Mouse (Mus musculus): ENCODE results near the gene Spsb1.

Spsb1 gene

DNA sequence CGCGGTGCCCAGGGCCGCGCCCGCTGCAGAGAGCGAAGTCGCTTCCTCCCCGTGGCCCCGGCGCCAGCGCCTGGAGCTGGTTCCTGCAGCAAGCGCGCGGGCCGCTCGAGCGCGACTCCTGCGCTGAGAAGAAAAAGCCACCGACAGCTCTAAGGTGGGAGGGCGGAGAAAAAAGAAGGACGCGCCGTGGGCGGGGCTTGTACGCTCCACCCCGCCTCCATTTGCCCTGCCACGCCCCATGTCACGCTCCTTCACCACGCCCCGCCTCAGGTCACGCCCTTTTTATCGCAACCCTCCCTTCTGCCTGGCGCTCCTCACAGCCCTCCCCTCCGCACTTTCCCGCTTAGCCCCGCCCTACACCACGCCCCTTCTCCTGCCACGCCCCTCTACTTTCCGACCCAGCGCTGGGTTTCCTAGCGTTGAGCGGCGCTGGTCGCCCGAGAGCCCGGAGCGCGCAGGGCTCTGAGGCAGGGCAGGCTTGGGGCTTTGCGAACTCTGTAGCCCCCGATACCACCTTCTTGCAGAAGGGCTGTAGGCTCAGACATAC is at the start of gene Spsb1:
Spsb1 (minus strand) TSS at position 151 of the 547 bp plus-strand sequence.
- DNase-seq, result peak; percentile 98 to 100

GRCm38 (mm10) chr4:150003641-150004040 is 48.8 kb upstream of the Spsb1 start:
- no peak for DNase-seq

DNA sequence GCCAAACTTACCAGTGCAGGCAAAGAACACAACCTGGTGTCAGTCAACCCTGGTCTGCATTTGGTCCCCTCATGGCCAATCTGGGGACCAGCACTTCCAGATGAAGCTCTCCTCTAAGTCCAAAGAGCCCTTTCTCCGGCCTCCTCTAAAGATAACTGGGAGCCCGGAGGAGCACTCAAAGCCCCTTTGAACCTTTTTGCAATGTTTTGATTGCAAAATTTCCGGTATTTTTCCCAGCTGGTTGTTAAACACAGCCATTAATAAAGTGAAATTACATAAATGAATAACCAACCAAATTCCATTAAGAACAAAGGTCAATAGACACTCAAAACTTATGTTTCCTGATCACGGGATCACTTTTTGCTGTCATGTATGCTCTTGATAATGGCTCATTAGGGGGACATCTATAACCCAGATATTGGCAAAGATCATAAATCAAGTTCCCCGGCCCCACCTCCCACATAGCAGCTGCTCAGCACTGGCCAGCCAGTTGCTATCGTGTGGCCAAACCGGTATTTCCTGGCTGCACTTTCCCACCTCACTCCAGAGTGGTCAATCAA is 48.3 kb upstream of the Spsb1 start:
- no peak for DNase-seq

DNA sequence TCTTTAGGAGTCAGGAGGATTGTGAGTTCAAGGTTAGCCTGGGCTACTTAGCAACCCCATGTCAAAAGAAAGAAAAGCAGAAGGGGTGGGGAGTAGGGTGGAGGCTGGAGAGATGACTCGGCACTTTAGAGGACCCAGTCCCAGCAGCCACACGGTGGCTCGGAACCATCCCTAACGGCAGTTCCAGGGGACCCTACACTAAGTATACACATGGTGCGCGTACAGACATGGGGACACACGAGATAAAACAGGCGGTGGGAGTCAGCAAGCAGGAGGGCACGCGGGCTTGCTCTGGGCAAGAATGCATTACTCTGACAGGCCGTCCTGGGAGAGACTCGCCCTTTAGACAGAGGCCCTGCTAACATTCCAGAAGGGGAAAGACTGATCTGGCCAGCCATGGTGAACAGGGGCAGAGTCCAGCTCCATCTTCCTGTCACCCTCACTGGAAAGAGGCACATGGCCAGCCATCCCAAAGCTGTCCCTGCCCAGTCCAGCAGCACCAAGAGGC is 47.2 kb upstream of the Spsb1 start:
- DNase-seq, result no peak

GRCm38 (mm10) chr4:150001221-150001860 is 46.5 kb upstream of the Spsb1 start:
- DNase-seq, result no peak

GRCm38 (mm10) chr4:149999931-150000555 is 45.2 kb upstream of the Spsb1 start:
- DNase-seq, result no peak

- DNase-seq, result no peak
Observed at GRCm38 (mm10) chr4:149999510-149999900, 44.7 kb upstream of the Spsb1 start.

- no peak for DNase-seq
Observed at GRCm38 (mm10) chr4:149998786-149999509, 44.1 kb upstream of the Spsb1 start.

GRCm38 (mm10) chr4:149997999-149998398 is 43.2 kb upstream of the Spsb1 start:
- DNase-seq, result no peak

DNA sequence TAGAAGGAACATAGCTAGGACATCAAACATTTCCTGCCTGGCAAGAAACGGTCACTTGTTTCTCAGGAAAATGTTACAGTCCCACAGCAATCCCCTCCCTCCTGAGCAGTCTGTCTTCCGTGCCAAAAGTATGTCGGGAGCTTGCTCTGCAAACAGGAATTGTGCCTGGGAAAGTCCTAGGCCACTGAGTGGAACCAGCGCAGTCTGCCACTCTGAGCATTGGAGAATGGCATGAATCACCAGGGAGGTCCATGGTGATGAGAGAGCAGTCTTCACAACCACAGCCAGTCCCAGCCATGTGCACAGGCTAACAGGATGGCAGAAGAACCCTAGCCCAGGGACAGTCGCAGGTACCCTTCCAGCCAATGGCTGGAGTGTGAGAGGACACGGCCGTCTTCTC is 41.6 kb upstream of the Spsb1 start:
- no peak for DNase-seq

DNA sequence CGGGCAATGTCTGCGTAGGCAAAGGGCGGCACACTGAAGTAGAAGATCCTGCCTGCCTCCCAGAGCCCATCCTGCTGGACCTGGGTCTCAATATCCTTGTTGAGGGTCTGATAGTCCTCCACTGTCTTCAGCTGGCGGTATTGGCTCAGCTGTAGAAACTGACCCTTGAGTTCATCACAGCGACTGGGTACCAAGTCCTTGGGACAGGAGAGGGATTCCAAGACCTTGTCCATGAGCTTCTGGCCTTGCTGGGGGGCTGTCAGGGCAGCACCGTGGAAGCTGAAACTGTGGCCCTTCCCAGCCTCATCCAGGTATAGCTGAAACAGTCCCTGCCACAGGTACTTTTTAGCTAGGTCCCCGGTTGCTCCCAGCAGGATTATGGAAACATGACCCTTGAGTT is 41.1 kb upstream of the Spsb1 start:
- DNase-seq, result no peak

DNA sequence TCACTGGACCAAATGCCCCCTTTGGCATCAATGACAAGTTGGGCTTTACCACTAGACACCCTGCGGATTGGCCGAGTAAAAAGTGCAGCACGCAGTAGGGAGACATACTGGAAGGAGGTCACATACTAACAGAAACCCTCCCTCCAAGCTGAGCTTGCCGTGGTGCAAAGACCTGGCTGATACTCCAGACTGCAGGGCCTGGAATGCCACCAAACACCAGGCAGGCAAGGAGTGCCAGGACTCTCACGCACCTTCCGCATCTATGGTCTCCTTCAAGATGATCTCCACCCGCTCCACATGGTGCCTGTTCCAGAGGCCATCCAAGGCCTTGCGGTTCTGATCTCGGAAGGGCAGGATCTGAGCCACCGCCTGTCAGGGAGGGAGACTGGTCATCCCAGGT is 39.4 kb upstream of the Spsb1 start:
- no peak for DNase-seq

DNA sequence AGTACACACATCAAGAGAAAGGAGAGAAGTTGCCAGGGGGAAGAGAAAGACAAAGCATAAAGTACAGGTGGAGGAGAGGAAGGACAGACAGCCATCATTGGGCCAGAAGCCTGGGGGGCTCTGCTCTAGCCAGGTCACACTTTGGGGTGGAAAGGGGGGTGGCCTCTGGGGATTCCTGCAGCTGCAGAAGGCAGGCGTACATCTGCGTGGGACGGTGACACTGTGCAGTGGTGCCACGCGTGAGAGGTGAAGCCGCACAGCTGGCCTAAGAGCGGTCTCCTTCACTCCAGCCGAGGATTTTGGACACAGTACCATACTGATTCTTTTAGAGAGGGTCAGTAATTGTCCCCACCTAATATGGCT is 37.8 kb upstream of the Spsb1 start:
- DNase-seq, result no peak

DNA sequence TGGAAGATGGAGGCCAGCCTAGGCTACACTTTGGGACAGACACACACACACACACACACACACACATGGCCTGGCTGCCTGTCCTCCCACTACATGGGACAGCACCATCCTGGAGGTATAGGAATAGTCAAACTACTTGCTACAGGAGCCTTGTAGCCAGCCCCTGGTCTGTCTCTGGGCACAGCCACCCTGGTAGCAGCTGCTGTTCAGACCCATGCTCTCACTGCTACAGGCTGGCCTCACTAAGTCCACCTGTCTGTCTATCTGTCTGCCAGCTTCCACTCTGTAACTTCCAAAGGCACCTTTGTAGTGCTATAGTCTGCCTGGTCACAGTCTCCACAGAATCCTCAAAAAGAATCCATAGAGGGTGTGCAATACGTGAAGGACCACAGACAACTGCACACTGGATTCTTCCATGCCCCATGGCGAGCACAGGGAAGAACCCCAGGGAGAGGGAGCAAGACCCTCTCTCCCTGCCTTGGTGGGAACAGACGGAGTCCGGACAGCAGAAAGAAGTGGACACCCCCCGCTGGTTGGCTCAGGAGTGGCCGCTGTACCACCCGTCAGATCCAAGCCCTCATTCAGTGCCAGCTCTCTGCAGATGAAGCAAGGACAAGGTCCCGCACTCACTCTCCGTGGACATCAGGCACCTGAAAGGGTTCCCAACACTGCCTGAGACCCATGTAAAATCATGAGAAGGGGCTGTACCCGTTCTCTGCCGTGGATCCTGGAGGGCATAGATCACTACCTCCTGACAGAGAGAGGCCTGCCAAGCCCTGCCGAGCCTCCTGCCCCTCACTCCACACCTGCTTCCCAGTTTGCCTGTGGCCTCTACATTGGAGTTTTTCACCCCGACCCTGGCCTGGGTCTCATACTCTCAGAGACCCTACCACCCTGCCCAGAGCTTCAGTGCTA is 37.2 kb upstream of the Spsb1 start:
- DNase-seq, result no peak

- DNase-seq, result no peak
Observed at GRCm38 (mm10) chr4:149990954-149991633, 36.3 kb upstream of the Spsb1 start.

DNA sequence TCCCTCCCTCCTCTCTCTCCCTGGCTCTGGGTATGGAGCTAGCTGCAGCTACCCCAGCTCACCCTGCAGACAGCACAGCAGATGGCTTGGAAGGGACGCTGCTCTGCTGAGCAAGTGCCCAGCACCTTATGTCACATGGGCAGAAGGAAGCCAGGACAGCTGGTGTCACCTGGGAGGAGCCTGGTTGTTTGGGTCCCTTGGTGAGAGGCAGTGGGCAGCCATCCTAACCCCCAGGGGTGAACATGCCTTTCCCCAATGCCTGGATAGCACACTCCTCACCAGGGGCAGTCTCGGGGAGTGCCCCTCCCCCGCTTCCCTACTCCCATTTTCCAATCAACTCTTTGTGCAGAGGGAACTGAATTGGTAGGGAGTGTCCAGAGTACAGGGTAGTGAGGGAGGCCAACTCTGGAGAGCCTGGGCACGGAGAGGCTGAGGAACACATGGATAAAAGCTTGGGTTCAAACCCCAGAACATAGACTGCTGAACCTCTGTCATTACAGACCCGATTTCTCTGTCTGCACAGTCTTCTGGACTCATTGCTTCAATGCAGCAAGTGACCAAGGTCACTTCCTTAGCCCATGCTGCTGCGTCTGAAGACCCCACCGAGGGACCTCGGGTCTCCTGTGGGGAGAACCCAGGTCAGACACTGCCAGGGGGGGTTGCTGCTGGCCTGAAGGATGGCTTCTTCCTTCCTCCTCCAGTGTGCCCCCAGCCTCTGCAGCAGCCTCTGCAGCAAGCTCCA is 35.5 kb upstream of the Spsb1 start:
- DNase-seq, result no peak

DNA sequence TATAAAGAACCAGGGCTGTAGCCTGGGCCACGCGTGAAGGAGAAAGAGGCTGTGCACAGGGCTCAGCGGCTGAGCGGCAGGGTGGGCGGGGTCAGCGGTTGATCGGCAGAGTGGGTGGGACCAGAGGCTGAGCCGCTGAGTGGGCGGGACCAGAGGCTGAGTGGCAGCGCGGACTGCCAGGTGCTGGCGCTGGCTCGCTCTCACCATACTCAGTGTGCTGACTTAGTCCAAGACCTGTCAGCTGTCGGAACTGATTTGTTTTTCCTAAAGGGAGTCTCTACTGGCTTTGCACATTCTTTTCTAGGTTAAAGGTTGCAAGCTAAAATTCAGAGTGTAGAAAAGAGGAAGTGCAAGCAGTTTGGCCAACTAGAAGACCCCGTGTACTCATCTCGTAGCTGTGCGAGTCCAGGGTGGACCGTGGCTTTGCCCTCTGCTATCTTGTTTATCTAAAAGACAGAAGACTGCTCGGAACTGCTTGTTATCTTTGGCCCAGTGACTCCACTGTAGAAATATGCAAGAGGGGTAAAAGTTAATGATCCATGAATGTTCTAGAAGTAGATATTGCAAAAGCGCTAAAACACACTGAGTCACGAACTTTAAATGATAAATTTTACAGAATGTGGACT is 34.2 kb upstream of the Spsb1 start:
- DNase-seq, result peak; percentile 82 to 91

- no peak for DNase-seq
Observed at GRCm38 (mm10) chr4:149988301-149988700, 33.5 kb upstream of the Spsb1 start.

DNA sequence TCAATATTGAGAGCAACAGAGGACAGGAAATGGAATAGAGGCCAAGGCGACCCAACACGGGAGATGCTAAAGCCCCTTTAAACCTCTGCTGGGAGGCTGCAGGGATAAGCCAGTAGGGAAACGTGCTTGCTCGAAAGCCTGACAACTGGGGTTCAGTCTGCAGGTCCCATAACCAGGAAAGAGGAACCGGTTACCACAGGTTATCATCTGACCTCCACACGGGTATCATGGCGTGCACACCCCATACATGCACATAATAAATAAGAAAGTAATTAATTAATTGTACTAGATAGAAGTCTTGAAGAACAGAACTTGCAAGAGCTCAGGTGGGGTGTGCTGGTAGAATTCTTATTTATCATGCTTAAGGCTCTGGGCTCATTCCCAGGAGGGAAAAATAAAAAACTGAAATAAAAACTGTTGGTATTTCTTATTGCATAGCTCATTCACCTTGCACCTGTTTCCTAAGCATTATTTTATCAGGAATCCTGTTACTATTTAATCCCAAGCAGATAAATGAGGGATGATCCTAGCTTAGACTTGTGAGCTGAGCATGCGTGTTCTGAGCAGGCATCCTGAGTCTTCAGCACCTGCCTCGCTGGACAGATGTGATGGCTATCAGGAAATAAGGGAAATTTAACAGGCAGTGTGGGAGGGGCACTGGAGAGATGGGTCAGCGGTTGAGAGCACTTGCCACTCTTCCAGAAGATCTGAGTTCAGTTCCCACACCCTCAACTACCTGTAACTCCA is 32.0 kb upstream of the Spsb1 start:
- no peak for DNase-seq
